Mouse (Mus musculus) embryonic facial prominence, embryonic 15.5 days (tissue): ENCODE measurements around the gene Cenph. TPM values are rescaled to one million over a fixed set of nuclear protein-coding genes. Genes with fewer than 3 reads are reported as not detected.

Experiments used
- ATAC-seq: fragments of 200-750 bp; cut with Nextera tagmentation; 2 replicates; pipeline ENCODE4 v1.8.0; 2017; ENCODE audit warnings: low read depth, moderate TSS enrichment; ENCODE audit not compliant: insufficient number of reproducible peaks, low FRiP score, low TSS enrichment
- H3K27ac ChIP-seq: fragments of 300-500 bp; sonication (generic); replicated peaks from 2 replicates; pipeline ENCODE4 v1.5.1; 2015; ENCODE audit warnings: mild to moderate bottlenecking, inconsistent platforms
- H3K27me3 ChIP-seq: fragments of 300-500 bp; sonication (generic); 2 replicates; pipeline ENCODE4 v1.6.1; 2015; ENCODE audit warnings: inconsistent platforms
- H3K36me3 ChIP-seq: fragments of 300-500 bp; sonication (generic); 2 replicates; pipeline ENCODE4 v1.6.1; 2015; ENCODE audit warnings: mild to moderate bottlenecking, inconsistent platforms
- H3K4me1 ChIP-seq: fragments of 300-500 bp; sonication (generic); 2 replicates; pipeline ENCODE4 v1.6.1; 2015; ENCODE audit warnings: inconsistent platforms
- H3K4me2 ChIP-seq: fragments of 300-500 bp; sonication (generic); replicated peaks from 2 replicates; pipeline ENCODE4 v1.6.1; 2015; ENCODE audit warnings: mild to moderate bottlenecking, inconsistent platforms
- H3K4me3 ChIP-seq: fragments of 300-500 bp; sonication (generic); replicated peaks from 2 replicates; pipeline ENCODE4 v1.5.1; 2015; ENCODE audit warnings: mild to moderate bottlenecking, inconsistent platforms
- H3K9ac ChIP-seq: fragments of 300-500 bp; sonication (generic); 2 replicates; pipeline ENCODE4 v1.6.1; 2015; ENCODE audit warnings: inconsistent platforms
- H3K9me3 ChIP-seq: fragments of 300-500 bp; sonication (generic); replicated peaks from 2 replicates; pipeline ENCODE4 v1.6.1; 2016; ENCODE audit warnings: inconsistent platforms
- WGBS: fragments of 180-500 bp; shearing (Covaris S2); methylation state at CpG from one replicate; pipeline ENCODE4 v1.1.7; 2015; 5-methylcytosine and 5-hydroxymethylcytosine counted together
- polyA plus RNA-seq: library from polyadenylated mRNA; unstranded; fragments of >200 nt; fragmentation: Nextera tagmentation; extraction: Ambion mirVana; gene quantifications from 2 replicates; pipeline ENCODE4 v1.2.1, GENCODE M21; 2015

Cenph gene
- polyA plus RNA-seq, 1 experiment from 2014 or later = 29.6 TPM

- H3K27ac ChIP-seq = 0 out of 2 replicates have a peak overlapping the region, but pooled peaks have one; percentile 22
- H3K4me3 ChIP-seq = peak overlapping the region; percentile 86
- H3K9me3 ChIP-seq = no peaks in the 10 kb centered on the region
- peak overlapping the region; percentile 63 for H3K9ac ChIP-seq
- no peaks in the 10 kb centered on the region for H3K36me3 ChIP-seq
- H3K4me1 ChIP-seq = peaks cover 21% of the 10 kb centered on the region
- ATAC-seq = no peak
- 1% methylated on average over 30 of the region's 30 CpGs for WGBS
- peak overlapping the region; percentile 92 for H3K4me2 ChIP-seq
- H3K27me3 ChIP-seq = no peaks in the 10 kb centered on the region
Measured at GRCm38 (mm10) chr13:100785806-100786413, 10.2 kb upstream of the Cenph start.

DNA sequence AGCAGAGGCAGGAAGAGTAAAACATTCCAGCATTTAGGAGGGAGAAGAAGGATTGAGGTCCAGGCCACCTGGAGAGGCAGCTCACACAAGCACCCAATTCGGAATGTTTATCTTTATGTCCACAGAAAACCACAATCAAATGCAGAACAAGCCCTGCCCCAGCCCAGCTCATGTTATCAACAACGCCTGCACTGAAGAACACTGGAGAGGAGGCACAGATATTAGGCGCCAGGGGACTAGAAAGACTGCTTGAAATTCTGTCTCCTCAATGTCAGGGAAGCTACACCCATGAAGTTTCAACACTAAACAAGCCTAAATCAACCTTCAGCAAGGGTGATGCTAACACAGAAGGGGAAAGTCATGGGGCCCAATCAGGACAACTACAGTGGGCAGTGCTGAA is 1.8 kb upstream of the Cenph start:
- H3K4me2 ChIP-seq = no peak overlapping the region
- H3K9ac ChIP-seq = no peak overlapping the region
- H3K27ac ChIP-seq = no peak overlapping the region
- no peak for ATAC-seq
- H3K27me3 ChIP-seq = no peaks in the 10 kb centered on the region
- H3K4me3 ChIP-seq = no peak overlapping the region
- no peaks in the 10 kb centered on the region for H3K9me3 ChIP-seq
- no peaks in the 10 kb centered on the region for H3K36me3 ChIP-seq
- peaks cover 16% of the 10 kb centered on the region for H3K4me1 ChIP-seq
- WGBS = 81% methylated on average over 3 of the region's 3 CpGs

- H3K9ac ChIP-seq = no peak overlapping the region
- H3K4me1 ChIP-seq = peaks cover 16% of the 10 kb centered on the region
- no peak overlapping the region for H3K27ac ChIP-seq
- no peak overlapping the region for H3K4me3 ChIP-seq
- H3K36me3 ChIP-seq = peaks cover 4% of the 10 kb centered on the region; the same call in 1 of the 2 replicates
- no peaks in the 10 kb centered on the region for H3K27me3 ChIP-seq
- peak overlapping the region; percentile 95; the same call in 1 of the 2 replicates for H3K4me2 ChIP-seq
- WGBS = 60% methylated on average over 6 of the region's 6 CpGs
- no peak for ATAC-seq
- no peaks in the 10 kb centered on the region for H3K9me3 ChIP-seq
Measured at GRCm38 (mm10) chr13:100776710-100777109, 1.0 kb upstream of the Cenph start.

GRCm38 (mm10) chr13:100776056-100776419 is 339 bp upstream of the Cenph start:
- H3K4me1 ChIP-seq = peaks cover 16% of the 10 kb centered on the region
- H3K4me3 ChIP-seq = peak overlapping the region; percentile 88
- H3K4me2 ChIP-seq = peak overlapping the region; percentile 95
- peak overlapping the region; percentile 57 for H3K9ac ChIP-seq
- ATAC-seq = no peak
- H3K9me3 ChIP-seq = no peaks in the 10 kb centered on the region
- no peak overlapping the region; the same call in 1 of the 2 replicates for H3K27ac ChIP-seq
- H3K27me3 ChIP-seq = no peaks in the 10 kb centered on the region
- H3K36me3 ChIP-seq = peaks cover 9% of the 10 kb centered on the region; the same call in 1 of the 2 replicates
- whole genome bisulfite sequencing = 12% methylated on average over 8 of the region's 8 CpGs

GRCm38 (mm10) chr13:100774704-100775103 is 995 bp downstream of the Cenph start:
- Histone ChIP-seq H3K27me3 (no peaks in the 10 kb centered on the region), H3K4me3 (peak overlapping the region; percentile 88), H3K27ac (no peak overlapping the region), H3K4me2 (peak overlapping the region; percentile 95), H3K9me3 (no peaks in the 10 kb centered on the region), H3K36me3 (peaks cover 20% of the 10 kb centered on the region), H3K4me1 (peaks cover 16% of the 10 kb centered on the region), H3K9ac (no peak overlapping the region)
- no peak for ATAC-seq

GRCm38 (mm10) chr13:100755329-100755728 is 20.4 kb downstream of the Cenph start:
- H3K27me3 ChIP-seq = no peaks in the 10 kb centered on the region
- no peak overlapping the region for H3K27ac ChIP-seq
- H3K4me2 ChIP-seq = no peak overlapping the region
- H3K4me3 ChIP-seq = no peak overlapping the region
- no peak for ATAC-seq
- no peaks in the 10 kb centered on the region for H3K4me1 ChIP-seq
- peaks cover 11% of the 10 kb centered on the region; the same call in 1 of the 2 replicates for H3K36me3 ChIP-seq
- WGBS = 86% methylated on average over 2 of the region's 2 CpGs
- H3K9ac ChIP-seq = no peak overlapping the region
- no peaks in the 10 kb centered on the region for H3K9me3 ChIP-seq

GRCm38 (mm10) chr13:100754186-100754585 is 21.5 kb downstream of the Cenph start:
- no peak for ATAC-seq
- Histone ChIP-seq H3K4me2 (no peak overlapping the region), H3K27me3 (no peaks in the 10 kb centered on the region), H3K9me3 (no peaks in the 10 kb centered on the region), H3K36me3 (no peaks in the 10 kb centered on the region), H3K9ac (no peak overlapping the region), H3K27ac (no peak overlapping the region), H3K4me3 (no peak overlapping the region), H3K4me1 (no peaks in the 10 kb centered on the region)
- 63% methylated on average over 4 of the region's 4 CpGs for WGBS

DNA sequence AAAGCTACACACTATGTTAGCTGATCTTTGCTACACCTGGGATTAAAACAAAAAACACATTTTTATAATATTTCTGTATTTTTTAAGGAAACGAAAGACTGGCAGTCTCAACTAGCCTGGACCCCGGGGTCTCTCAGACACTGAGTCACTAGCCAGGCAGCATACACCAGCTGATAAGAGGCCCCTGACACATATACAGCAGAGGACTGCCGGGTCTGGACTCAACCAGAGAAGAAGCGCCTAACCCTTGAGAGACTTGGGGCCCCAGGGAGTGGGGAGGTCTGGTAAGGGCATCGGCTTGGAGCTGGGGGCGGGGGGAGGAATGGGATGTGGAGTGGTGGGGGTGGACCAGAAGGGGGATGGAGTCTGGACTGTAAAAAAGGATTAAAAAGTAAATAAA is 22.7 kb downstream of the Cenph start:
- Histone ChIP-seq H3K4me2 (no peak overlapping the region), H3K36me3 (no peaks in the 10 kb centered on the region), H3K27me3 (no peaks in the 10 kb centered on the region), H3K9ac (no peak overlapping the region), H3K27ac (no peak overlapping the region), H3K4me3 (no peak overlapping the region), H3K9me3 (no peaks in the 10 kb centered on the region), H3K4me1 (no peaks in the 10 kb centered on the region)
- ATAC-seq = no peak
- WGBS = 81% methylated on average over 6 of the region's 6 CpGs

DNA sequence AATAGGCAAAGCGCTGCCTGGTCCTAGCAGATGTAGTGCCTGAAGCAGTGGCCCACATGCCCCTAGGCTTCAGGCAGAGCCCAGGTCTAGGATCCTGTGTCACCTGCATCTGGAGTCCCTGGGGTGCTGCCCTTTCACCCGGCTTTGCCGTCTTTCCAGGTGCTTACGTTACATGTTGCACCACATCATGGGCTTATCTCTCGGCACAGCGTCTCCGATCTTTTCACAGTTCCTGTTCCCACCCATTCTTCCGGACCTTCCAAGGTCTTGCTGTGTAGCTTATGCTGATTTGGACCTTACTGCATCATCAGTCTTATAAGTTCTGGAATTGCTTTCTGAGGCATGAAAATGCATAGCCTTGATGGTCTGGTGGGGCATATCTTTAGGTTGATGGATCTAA is 23.2 kb downstream of the Cenph start:
- H3K27me3 ChIP-seq = no peaks in the 10 kb centered on the region
- H3K4me1 ChIP-seq = no peaks in the 10 kb centered on the region
- H3K36me3 ChIP-seq = no peaks in the 10 kb centered on the region
- no peak overlapping the region for H3K9ac ChIP-seq
- WGBS = 86% methylated on average over 8 of the region's 8 CpGs
- no peaks in the 10 kb centered on the region for H3K9me3 ChIP-seq
- no peak for ATAC-seq
- H3K4me3 ChIP-seq = no peak overlapping the region
- no peak overlapping the region for H3K4me2 ChIP-seq
- no peak overlapping the region for H3K27ac ChIP-seq

DNA sequence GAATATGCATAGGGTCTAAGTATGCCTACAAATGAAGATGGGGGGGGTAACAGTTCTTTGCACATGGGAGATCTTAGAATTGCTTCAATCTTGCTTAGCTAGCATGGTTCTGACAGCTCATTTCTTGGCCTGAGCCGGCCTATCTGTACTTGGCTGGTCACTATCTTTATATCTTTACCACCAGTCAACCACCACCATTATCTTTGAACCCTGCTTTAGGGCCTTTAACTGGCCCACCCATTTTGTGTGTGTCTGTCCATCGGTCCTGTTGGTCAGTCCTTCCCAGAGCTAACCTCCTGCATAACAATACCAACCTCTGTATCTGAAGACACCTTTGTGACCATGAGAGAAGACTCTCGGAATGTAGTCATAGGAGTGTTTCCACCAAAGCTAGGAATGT is 24.3 kb downstream of the Cenph start:
- ATAC-seq = no peak
- Histone ChIP-seq H3K4me3 (no peak overlapping the region), H3K9ac (no peak overlapping the region), H3K36me3 (no peaks in the 10 kb centered on the region), H3K27me3 (no peaks in the 10 kb centered on the region), H3K4me2 (no peak overlapping the region), H3K9me3 (no peaks in the 10 kb centered on the region), H3K4me1 (no peaks in the 10 kb centered on the region), H3K27ac (no peak overlapping the region)
- 91% methylated on average over 3 of the region's 3 CpGs for WGBS

- H3K4me1 ChIP-seq = no peaks in the 10 kb centered on the region
- 71% methylated on average over 5 of the region's 5 CpGs for WGBS
Measured at GRCm38 (mm10) chr13:100750799-100751198, 24.9 kb downstream of the Cenph start.

DNA sequence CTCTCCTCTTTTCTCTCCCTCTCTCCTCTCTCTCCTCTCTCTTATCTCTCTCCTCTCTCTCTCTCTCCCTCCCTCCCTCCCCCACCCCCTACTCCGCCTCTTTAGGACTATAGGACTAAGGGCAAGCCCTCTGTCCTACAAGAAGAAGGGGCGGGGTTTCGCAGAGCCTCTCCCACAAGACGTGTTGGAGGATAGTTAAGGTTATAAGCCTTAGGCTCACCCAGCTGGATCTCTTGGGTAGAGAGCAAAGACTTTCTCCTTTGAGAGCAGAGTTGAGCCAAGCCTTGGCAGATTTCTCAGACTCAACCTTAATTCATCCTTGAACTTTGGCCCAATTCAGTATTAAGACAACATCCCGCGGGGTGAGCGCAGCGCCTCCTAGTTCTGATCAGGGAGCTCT is 27.1 kb downstream of the Cenph start:
- Histone ChIP-seq H3K4me1 (no peaks in the 10 kb centered on the region), H3K27ac (no peak overlapping the region), H3K27me3 (no peaks in the 10 kb centered on the region), H3K4me3 (no peak overlapping the region), H3K9ac (no peak overlapping the region), H3K4me2 (no peak overlapping the region), H3K36me3 (no peaks in the 10 kb centered on the region), H3K9me3 (no peaks in the 10 kb centered on the region)
- WGBS = 51% methylated on average over 8 of the region's 8 CpGs
- no peak for ATAC-seq

More at GRCm38 (mm10) chr13:100750799-100751198, 24.9 kb downstream of the Cenph start:
- no peaks in the 10 kb centered on the region for H3K27me3 ChIP-seq
- H3K9ac ChIP-seq = no peak overlapping the region
- H3K9me3 ChIP-seq = no peaks in the 10 kb centered on the region
- H3K4me2 ChIP-seq = no peak overlapping the region
- no peaks in the 10 kb centered on the region for H3K36me3 ChIP-seq
- no peak overlapping the region for H3K27ac ChIP-seq
- H3K4me3 ChIP-seq = no peak overlapping the region
- no peak for ATAC-seq
